Mouse (Mus musculus): ENCODE data around the gene Zkscan14.
"Not testable (repeated sequence)": the region's sequence is repeated elsewhere in the genome, so short reads cannot be mapped to it uniquely, and the experiment has no call there.

The Zkscan14 gene

DNA sequence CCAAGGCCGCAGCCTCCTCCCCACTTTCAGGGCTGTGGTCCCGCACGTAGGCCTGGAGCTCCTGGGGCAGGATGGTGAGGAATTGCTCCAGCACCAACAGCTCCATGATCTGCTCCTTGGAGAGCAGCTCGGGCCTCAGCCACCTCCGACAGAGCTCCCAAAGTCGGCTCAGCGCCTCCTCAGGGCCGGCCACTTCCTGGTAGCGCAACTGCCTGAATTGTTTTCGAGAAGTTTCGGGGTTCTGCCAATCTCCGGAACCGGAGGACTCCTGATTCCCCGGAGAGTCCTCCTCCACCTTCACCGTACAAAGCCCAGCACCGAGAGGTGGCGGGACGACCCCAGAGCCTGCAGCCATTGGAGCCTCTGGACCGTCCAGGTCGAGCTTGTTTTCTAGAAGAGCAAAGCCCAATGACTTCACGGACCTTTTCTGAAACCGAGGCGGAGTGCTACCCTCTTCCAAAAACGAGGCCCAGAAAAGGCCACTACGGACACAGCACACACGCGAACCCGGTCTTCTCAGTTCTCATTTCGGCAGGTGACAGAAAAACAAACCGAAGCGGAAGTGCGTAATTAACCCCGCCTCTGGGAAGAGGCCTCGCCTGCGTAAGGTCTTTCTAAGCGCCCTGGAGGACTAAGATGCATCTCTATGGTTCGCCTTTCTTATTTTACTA is at the start of gene Zkscan14:
TSS of gene Zkscan14 (minus strand) at position 548 of the 671 bp plus-strand sequence.
- DNase-seq (ENCODE audit: extremely low read depth, low read depth) = peak; percentile 94

DNA sequence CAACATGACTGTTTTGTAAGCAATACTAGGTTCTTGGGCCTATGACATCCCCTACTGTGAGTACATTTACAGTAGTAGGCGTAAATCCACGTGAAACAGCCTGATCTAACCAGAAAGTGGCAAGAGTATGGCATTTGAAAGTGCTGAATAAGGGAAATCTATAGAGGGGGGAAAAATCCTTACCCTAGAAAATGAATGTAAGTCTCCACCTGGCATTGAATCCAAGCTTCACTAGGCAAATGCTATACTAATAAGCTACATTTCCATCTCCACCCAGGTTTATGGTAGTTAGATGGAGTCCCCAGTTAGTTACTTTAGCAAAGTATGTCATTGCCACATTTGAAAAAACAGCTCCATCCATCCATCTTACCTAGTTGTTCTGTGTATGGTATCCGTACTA is 47.9 kb upstream of the Zkscan14 start:
- no peak for DNase-seq (ENCODE audit: extremely low read depth, low read depth)

DNA sequence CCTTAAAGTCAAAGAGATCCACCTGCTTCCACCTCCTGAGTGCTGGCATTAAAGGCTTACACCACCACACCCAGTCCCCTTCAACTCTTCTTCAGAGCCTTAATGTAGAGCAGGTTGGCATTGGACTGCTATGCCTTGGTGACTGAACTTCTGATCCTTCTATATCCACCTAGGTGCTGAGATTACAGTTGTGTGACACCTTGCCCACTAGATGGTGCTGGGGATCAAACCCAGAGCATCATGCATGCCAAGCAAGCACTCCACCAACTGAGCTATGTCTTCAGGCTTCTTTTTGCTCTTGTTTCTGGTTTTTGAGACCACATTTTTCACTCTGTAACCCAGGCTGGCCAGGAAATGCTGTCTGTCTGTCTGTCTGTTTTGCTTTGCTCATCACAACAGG is 33.0 kb upstream of the Zkscan14 start:
- DNase-seq (ENCODE audit: extremely low read depth, low read depth) = no peak

DNA sequence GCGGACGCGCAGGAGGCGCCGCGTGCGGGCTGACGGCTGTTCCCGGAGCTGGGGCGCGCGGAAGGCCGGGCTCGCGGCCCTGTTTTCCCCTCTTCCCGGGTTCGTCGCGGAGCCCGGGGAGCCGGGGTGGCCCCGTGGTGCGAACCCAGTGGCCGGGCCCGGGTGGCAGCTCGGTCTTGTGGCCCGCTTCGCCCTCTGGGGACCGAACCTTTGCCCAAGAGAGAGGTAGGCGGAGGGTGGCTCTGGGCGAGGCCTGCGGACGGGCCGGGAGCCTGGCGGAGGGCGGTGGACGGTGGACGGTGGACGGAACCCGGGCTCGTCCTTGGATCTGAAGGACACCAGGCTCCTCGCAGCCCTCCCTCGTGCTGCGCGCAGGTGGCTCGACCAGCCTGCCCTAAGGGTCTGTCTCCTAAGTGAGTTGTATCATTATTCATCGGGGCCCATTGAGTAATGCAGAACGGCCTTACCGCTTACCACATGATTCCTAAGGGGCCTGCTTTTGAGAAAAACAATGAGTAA is 30.3 kb upstream of the Zkscan14 start:
- no peak for DNase-seq (ENCODE audit: extremely low read depth, low read depth)

DNA sequence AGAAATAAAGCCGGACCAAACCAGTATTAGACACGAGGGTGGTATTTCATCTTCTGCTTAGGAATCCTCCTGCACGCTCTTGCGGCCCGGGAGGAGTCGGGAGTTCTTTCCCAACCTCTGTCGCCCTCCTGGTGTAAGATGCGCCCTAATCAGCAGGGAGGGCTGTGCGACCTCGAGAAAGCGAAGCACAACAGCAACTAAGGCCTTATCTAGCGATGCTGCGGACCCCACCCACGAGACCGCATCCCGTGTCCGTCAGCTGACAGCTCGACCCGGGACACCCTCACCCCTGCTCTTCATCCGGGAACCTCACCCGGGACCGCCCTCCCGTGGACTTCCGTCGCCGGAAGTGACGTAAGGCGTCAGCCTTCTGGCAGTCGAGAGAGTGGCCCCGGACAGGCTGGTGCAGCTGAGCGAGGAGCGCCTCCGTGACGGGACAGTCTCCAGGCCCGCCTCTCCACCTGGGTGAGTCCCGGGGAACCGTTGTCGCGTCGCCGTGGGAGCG is 29.8 kb upstream of the Zkscan14 start, which contains the start of gene Zfp655:
TSS of gene Zfp655 (plus strand) at position 349 of the 505 bp plus-strand sequence.
- peak; percentile 95 for DNase-seq (ENCODE audit: extremely low read depth, low read depth)

DNA sequence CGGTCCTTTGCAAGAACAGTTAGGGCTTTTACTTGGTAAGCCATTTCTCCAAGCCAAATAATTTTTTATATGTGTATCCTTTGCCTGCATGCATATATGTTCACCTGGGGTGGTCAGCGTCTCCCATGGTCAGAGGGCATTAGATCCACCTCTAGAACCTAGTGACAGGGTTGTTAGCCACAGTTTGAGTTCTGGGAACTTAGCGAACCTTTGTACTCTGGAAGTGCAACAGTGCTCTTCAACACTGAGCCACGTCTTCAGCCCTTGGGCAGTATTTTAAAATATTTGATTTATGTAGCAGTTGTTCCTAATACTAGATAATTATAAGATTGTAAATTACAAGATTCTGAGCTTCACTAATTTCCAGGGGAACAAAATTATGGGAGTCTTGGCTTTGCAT is 29.0 kb upstream of the Zkscan14 start:
- DNase-seq (ENCODE audit: extremely low read depth, low read depth) = no peak

DNA sequence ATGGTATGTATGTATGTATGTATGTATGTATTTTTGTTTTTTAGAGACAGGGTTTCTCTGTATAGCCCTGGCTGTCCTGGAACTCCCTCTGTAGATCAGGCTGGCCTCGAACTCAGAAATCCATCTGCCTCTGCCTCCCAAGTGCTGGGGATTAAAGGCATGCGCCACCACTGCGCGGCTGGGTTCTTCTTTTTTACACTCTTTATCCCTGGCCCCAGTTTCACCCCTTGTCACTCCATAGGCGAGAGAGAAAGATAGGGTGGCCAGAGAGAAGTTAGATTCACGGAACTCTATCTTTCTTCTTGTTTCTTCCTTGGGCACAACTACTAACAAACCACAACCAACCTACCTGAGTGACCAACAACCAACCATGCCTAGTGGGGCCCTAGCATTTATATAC is 27.6 kb upstream of the Zkscan14 start:
- not testable (repeated sequence) for DNase-seq (ENCODE audit: extremely low read depth, low read depth)

DNA sequence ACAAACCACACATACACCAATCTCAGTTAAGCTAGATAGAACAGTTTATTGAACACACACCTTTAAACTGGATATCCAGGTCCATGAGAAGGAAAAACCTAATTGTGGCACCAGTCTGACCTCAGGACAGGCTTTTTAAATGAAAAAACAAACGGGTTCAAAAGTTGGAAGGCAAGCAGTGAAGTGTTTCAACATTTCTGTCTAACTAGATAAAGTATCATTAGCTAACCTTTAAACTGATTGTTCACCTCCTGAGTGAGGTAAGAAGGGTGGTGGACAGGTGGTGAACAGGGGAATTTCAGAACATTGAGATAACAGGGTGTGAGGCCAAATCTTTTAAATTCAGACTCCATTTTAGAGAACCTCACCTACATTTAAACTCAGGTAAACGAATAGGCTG is 24.8 kb upstream of the Zkscan14 start:
- DNase-seq (ENCODE audit: extremely low read depth, low read depth) = no peak

DNA sequence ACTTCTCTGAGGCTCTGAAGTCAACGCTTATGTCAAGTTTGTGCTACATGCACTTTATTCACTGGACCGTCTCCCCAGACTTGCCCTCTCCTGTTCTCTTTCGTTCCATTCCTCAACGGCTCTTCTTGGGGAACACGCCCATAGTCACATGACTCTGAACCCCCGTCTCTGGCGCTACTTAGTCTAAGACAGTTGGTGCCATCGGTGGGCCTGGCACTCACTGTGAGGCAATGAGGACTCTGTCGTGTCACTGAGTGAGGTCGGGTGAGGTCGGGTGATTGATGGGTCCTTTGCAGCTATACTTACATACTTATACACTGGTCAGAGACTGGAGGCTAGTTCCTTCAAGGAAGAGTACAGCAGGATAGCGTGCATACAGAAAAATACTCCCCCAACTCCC is 21.7 kb upstream of the Zkscan14 start:
- DNase-seq (ENCODE audit: extremely low read depth, low read depth) = no peak

DNA sequence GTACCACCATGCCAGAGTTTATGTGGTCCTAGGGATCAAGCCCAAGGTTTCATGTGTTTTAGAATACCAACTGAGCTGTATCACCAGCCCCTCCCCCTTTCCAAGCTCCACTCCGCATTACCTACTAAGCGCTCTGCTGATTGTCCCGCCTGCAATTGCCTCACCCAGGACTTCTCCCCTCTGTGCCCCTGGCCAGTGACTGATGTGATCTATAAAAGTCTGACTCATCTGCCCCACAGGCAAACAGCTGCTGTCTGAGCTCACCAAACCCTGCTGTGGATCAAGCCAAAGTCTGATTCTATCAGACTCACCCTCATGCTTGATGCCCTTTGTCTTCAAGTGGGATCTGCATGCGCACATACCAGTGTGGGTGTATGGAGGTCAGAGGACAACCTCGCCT is 21.2 kb upstream of the Zkscan14 start:
- no peak for DNase-seq (ENCODE audit: extremely low read depth, low read depth)

DNA sequence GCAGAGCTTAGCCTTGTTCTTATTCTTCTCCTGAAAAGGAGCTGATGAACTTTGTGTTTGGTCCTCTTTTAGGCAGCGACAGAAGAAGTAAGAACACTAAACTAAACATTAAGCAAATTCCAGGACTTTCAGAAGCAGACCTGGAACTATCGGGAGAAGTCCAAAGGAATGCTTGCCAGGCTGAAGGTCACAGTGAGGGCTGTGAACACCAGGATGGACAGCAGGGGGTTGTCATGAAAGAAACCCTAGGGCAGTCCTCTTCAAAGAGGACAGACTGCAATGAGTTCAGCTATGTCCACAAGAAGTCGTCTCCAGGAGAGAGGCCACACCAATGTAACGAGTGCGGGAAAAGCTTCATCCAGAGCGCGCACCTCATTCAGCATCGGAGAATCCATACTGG is 18.3 kb upstream of the Zkscan14 start:
- no peak for DNase-seq (ENCODE audit: extremely low read depth, low read depth)

DNA sequence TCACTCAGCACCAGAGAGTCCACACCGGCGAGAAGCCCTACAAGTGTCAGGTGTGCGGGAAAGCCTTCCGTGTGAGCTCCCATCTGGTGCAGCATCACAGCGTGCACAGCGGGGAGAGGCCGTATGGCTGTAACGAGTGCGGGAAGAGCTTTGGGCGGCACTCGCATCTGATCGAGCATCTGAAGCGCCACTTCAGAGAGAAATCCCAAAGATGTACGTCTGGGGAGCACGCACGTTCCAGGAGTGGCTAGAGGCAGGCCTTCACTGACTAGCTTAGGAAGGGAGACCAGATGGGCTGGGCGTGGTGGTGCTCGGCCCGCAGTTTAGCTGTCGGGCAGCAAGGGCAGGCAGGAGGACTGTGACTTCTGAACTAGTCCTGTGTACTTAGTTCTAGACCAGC is 17.0 kb upstream of the Zkscan14 start:
- DNase-seq (ENCODE audit: extremely low read depth, low read depth) = no peak

DNA sequence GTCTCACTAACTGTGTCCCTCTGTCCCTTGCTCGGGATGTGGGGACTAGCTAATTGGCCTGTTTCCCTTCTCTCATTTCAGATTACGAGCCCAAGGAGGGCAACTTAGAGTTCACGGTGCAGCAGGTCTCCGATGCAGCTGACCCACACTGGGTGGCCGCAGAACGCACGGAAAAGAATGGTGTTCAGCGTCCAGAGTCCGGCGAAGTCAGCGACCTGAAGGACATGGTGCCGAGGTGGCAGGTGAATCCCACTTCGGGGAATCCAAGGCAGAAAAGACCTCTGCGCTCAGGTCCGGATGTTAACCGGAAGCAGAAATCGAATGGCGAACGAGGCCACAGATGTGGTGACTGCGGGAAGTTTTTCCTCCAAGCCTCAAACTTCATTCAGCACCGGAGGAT is 16.5 kb upstream of the Zkscan14 start:
- no peak for DNase-seq (ENCODE audit: extremely low read depth, low read depth)

DNA sequence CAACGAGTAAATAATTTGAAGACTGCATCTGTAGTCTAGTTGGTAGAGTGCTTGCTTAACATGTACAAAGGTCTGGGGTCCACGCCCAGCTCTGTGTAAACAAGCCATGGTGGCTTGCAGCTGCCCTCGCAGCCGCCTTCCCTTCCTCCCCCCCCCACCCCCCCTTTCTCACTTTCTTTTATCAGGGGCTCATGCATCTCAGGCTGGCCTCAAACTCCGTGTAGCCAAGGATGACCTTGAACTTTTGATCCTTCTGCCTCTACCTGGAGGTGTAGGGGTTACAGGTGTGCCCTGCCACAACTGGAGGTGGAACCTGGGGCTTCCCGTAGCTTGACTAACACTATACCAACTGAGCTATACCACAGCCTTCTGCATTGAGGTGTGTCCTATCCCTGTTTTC is 16.1 kb upstream of the Zkscan14 start:
- no peak for DNase-seq (ENCODE audit: extremely low read depth, low read depth)

DNA sequence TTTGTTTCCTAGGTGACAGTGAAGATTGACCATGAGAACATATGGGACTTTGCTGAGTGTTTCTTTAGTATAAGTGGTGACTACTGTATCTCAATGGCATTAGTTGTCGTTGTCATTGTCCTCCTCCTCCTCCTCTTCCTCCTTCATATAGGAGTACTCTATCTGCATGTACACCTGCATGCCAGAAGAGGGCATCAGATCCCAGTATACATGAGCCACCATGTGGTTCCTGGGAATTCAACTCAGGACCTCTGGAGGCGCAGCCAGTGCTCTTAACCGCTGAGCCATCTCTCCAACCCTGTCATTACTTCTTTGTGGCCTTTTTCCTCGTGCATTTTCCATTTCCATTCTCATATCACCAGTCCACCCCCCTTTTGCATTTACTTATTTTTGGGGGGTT is 13.0 kb upstream of the Zkscan14 start:
- no peak for DNase-seq (ENCODE audit: extremely low read depth, low read depth)

DNA sequence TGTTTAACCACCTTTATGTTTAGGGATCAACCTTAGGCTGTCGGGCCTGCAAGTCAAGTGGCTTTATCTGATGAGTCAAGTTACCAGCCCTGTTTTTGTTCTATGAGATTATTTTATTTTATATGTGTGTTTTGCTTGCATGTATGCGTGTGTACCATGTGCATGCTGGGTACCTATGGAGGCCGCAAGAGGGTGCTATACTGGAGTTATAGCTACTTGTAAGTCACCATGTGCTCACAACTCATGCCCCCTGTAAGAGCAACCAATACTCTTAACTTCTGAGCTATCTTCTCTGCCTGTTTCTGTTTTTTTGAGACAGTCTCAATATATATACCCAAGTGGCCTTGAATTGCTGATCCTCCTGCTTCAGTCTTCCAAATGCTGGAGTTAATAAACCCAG is 11.8 kb upstream of the Zkscan14 start:
- no peak for DNase-seq (ENCODE audit: extremely low read depth, low read depth)

DNA sequence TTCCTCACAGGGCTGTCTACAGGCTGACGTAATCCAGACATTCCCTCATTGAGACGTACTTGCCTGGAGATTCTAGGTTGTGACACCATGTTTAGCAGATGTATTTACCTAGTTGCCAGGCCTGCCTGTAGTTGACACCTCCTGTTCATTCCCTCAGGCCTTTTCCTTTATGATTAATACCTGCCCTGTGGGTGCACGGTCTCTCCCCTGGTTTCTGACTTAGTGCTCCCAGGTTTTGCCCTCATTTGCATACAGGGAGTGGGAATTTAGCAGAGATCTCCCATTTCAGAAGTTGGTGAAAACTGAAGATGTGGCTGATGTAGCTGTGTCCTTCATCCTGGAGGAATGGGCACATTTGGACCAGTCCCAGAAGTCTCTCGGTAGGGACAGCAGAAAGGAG is 10.5 kb upstream of the Zkscan14 start:
- DNase-seq (ENCODE audit: extremely low read depth, low read depth) = no peak

DNA sequence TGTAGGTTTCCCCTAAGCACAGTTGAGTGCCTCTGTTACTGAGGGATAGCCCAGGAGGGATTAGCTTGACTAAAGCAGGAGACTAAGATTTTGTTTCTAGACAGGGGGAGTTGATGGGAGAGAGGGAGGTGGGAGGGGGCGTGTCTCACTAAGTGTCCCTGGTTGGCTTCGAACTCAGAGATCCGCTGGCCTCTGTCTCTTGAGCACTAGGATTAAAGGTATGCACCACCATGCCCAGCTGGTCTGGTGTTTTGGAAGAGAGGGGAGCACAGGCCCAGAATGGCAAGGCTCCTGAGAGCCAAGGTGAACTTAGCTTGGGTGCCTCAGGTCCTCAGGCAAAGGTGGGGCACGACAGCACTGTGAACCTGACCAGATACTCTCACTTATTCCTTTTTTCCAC is 9.7 kb upstream of the Zkscan14 start:
- no peak for DNase-seq (ENCODE audit: extremely low read depth, low read depth)

DNA sequence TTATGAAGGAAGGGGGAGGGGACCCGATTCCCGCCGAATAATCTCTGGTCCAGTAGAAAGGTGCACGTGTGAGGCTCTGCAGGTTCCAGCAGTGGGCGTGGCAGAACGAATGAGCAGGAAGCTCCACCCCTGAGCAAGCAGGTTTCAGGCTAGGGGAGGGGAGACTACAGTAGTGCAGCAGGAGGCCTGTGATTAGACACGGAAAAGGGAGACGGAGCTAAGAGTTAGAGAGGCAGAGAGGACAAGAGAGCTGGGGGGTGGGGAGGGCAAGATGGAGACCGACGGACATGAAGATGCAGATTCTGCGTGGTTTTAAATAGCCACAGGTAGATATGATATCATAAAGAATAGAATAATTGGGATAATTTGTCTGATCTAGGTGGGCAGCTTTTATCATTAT is 6.7 kb upstream of the Zkscan14 start:
- not testable (repeated sequence) for DNase-seq (ENCODE audit: extremely low read depth, low read depth)

DNA sequence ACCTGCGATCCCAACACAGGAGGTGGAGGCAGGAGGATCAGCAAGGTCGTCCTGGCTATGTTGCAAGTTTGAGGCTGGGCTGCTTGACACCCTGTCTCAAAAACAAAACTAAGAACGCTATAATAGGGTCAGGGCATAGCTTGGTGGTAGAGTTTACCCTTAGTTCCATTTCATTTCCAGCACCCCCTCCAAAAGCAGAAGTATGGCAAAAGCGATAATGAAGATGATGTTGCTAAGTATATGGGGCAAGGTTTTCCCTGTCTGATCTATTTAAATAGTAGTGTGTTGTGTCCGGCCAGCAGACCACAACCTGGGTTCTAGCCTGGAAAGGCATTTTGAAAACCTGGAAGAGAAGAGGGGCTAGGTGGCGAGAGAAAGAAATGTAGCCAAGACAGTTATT is 6.3 kb upstream of the Zkscan14 start:
- no peak for DNase-seq (ENCODE audit: extremely low read depth, low read depth)

DNA sequence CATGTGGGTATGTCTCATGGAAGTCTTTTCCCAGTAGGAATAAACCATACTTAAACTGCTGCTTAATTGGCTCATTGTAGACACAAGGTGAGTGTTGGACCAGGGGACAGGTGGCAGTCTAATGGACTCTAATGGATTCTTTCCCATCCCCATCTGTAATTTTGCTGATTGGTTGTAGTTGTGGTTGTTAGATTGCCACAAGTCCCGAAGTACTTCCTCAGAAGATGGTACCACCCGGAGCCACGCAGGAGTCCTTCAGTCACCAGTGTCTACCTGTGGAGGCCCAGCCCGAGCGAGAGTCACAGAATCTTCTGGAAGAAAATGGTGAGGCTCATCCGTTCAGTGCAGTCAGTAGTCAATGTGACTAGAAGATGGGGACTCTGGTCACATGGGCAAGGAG is 5.7 kb upstream of the Zkscan14 start:
- DNase-seq (ENCODE audit: extremely low read depth, low read depth) = no peak

DNA sequence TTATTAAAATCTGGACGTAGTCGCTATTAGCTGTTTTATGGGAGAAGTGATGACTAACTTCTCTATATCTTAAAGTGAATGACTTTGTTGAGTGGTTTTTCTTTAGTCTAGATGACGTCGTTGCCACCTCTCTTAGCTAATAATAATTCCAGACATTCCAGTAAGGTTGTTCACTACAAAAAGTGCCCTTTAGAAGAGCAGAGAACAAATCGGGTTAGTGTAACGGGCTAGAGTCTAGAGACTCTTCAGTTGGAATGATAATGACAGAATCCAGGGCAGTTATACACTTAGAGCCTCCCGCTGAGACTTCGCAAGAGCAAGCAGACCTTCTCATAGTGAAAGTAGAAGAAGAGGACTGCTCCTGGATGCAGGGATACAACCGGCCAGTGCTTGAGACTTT is 3.4 kb upstream of the Zkscan14 start:
- DNase-seq (ENCODE audit: extremely low read depth, low read depth) = no peak

DNA sequence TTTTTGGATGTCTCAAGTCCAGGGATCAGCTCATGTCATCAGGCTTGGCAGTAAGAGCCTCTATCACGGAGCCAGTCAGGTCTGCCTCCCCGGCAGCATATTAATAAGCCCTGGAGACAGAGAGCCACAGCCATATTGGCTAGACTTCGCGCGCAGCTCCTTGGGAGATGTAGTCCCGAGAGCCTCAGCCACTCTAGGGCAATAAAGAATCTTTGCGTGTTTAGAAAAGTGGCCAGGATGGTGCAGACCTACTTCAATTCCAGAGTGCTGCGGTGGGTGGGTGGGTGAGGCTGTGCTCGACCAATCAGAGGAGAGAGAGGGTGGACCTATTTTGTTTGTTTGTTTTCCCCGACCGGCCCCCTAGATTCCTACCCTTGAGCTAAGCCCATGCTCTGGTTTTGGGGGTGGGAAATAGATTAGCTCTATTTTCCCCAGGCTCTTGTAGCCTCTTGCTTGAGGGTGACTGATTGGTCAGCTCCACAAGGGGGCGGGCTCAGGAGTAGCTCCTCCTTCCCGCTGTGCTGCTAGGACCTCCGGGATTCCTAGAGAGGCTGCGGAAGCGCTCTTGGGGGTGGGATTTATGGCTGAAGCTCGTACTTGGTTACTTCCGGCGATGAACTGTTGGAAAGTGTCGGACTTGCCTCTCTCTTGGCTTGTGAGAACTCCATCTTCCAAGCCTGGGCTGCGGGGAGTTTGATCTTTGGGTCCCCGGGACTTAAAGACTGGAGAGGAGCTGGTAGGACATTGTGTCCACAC is 2.4 kb upstream of the Zkscan14 start, which contains the start of gene Zkscan5:
TSS of gene Zkscan5 (plus strand) at position 627 of the 756 bp plus-strand sequence.
- peak; percentile 99 for DNase-seq (ENCODE audit: extremely low read depth, low read depth)
